In the genomic region with DNA sequence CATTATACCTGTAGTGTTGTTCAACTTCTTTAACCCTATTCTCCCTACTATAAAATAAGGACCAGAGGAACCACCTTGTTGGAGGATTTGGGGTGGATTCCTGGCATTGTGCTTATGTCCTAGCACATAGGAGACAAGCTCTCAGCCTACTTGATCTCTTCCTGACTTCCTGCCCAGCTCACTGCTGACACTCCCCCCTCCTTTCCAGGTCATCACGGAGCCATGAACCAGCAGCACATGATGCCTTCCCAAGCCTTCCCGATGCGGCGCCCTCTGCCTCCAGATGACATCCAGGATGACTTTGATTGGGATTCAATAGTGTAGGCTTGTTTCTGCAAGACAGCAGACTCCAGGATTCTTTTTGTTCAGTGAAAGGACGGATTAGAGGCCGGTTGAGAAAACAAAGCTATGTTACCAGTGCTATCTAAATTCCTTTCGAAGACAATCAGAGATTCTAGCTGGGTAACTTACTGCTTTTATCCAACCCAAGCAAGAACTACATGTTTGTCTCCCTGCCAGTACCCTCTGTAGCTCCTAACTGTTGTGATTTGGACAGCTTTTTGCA, we compare ENCODE assay signal across 32 mouse cellular contexts. TPM values are rescaled to one million over a fixed set of nuclear protein-coding genes. Genes with fewer than 3 reads are reported as not detected.
DNase-seq lines count a peak whose midpoint lies in the region; ATAC-seq lines count a peak whose summit lies in the region.
"Had no signal": no experiment of that assay in that cellular context is flagged by ENCODE, and none has a peak within 500 bp of the region (broad histone marks: within the 10 kb centered on the region; RNA-seq: fewer than 3 reads in every experiment).

No protein-coding gene starts in this region.

- no peak overlapping the region for H3K4me3 ChIP-seq in forebrain, embryonic 16.5 days (replicated peaks; ENCODE audit: low read length)
- H3K4me3 ChIP-seq in forebrain, embryonic 12.5 days (replicated peaks), result no peak overlapping the region
- H3K4me3 ChIP-seq in heart, embryonic 16.5 days (ENCODE audit: low read length), result no peak overlapping the region
- H3K4me3 ChIP-seq: embryonic facial prominence, embryonic 10.5 days; liver, embryonic 13.5 days had no signal

- intact Hi-C loops in heart, postnatal 25 days (cut with DNase I), result loop anchor here (10.0 kb wide), 2 partner anchors 91 to 381 kb away; a partner anchor contains a TSS

- H3K36me3 ChIP-seq in forebrain, embryonic 16.5 days (ENCODE audit: control insufficient read depth, insufficient read depth), result peaks cover 9% of the 10 kb centered on the region
- H3K36me3 ChIP-seq in forebrain, embryonic 12.5 days (replicated peaks), result peaks cover 46% of the 10 kb centered on the region
- H3K36me3 ChIP-seq in heart, embryonic 16.5 days (ENCODE audit: control insufficient read depth, insufficient read depth), result peaks cover 27% of the 10 kb centered on the region

- H3K9me3 ChIP-seq in forebrain, embryonic 16.5 days (ENCODE audit: control insufficient read depth, low read length), result no peaks in the 10 kb centered on the region
- H3K9me3 ChIP-seq in forebrain, embryonic 12.5 days, result no peaks in the 10 kb centered on the region
- H3K9me3 ChIP-seq in heart, embryonic 16.5 days (replicated peaks; ENCODE audit: control insufficient read depth, low read length), result no peaks in the 10 kb centered on the region
- H3K9me3 ChIP-seq: embryonic facial prominence, embryonic 10.5 days; liver, embryonic 13.5 days had no signal

- H3K4me1 ChIP-seq in forebrain, embryonic 16.5 days (replicated peaks; ENCODE audit: control insufficient read depth, insufficient read depth, low read length), result peaks cover 7% of the 10 kb centered on the region
- H3K4me1 ChIP-seq in forebrain, embryonic 12.5 days, result peaks cover 16% of the 10 kb centered on the region
- peaks cover 20% of the 10 kb centered on the region for H3K4me1 ChIP-seq in heart, embryonic 16.5 days (ENCODE audit: control insufficient read depth, insufficient read depth, low read length)

- no peak for ATAC-seq in forebrain, embryonic 16.5 days
- no peak for ATAC-seq in forebrain, embryonic 12.5 days (ENCODE audit: low FRiP score)
- ATAC-seq in heart, embryonic 16.5 days (replicated peaks; ENCODE audit: extremely low read depth, insufficient read depth, low FRiP score), result no peak
- ATAC-seq: CD4-positive, CD25-positive, alpha-beta regulatory T cell, adult 4 months; hindbrain, postnatal 0 days; intestine, embryonic 16.5 days had no signal

- 29% methylated on average over 7 of the region's 7 CpGs for WGBS in forebrain, embryonic 16.5 days
- WGBS in forebrain, embryonic 12.5 days, result 33% methylated on average over 7 of the region's 7 CpGs
- WGBS in heart, embryonic 16.5 days, result 46% methylated on average over 7 of the region's 7 CpGs

- H3K27me3 ChIP-seq in forebrain, embryonic 16.5 days (replicated peaks; ENCODE audit: control insufficient read depth, insufficient read depth, low read length), result no peaks in the 10 kb centered on the region
- no peaks in the 10 kb centered on the region for H3K27me3 ChIP-seq in forebrain, embryonic 12.5 days
- no peaks in the 10 kb centered on the region for H3K27me3 ChIP-seq in heart, embryonic 16.5 days (ENCODE audit: control insufficient read depth, insufficient read depth, low read length)
- H3K27me3 ChIP-seq: liver, embryonic 13.5 days had no signal

- H3K27ac ChIP-seq in forebrain, embryonic 16.5 days (ENCODE audit: low read length), result no peak overlapping the region
- no peak overlapping the region for H3K27ac ChIP-seq in forebrain, embryonic 12.5 days
- H3K27ac ChIP-seq in heart, embryonic 16.5 days (ENCODE audit: low read length), result peak overlapping the region; percentile 58
- H3K27ac ChIP-seq: embryonic facial prominence, embryonic 10.5 days; hindbrain, postnatal 0 days; liver, embryonic 13.5 days had no signal

- no peak for DNase-seq in heart, postnatal 25 days (ENCODE audit: low spot score)
- DNase-seq in Muller cell, postnatal 12 days (ENCODE audit: inconsistent ontology term), result peak; percentile 94
- peak; percentile 10 for DNase-seq in fibroblast of lung, adult 2 months (ENCODE audit: low read depth)
- DNase-seq in gastrocnemius, postnatal 25 days, result no peak
- DNase-seq: adrenal gland, adult 2 months; cerebellum, adult 11-12 months; cerebellum, postnatal 10 days; gastrocnemius, postnatal 10 days; heart, adult 18-20 months; kidney, postnatal 36 days; layer of hippocampus, adult 9-11 months; liver, embryonic 13.5 days; lung, embryonic 14.5 days; right cerebral cortex, postnatal 25 days; spleen, adult 18-20 months; thymus, postnatal 14 days had no signal

- H3K4me2 ChIP-seq in forebrain, embryonic 16.5 days (ENCODE audit: low read length), result no peak overlapping the region
- H3K4me2 ChIP-seq in forebrain, embryonic 12.5 days, result no peak overlapping the region
- no peak overlapping the region for H3K4me2 ChIP-seq in heart, embryonic 16.5 days (ENCODE audit: low read depth, low read length)
- H3K4me2 ChIP-seq: liver, embryonic 13.5 days; lung, embryonic 14.5 days had no signal

- H3K9ac ChIP-seq in forebrain, embryonic 16.5 days (replicated peaks; ENCODE audit: low read depth, low read length), result 0 out of 2 replicates have a peak overlapping the region, but pooled peaks have one; percentile 15
- H3K9ac ChIP-seq in forebrain, embryonic 12.5 days, result no peak overlapping the region
- 0 out of 2 replicates have a peak overlapping the region, but pooled peaks have one; percentile 12 for H3K9ac ChIP-seq in heart, embryonic 16.5 days (ENCODE audit: low read length)
- H3K9ac ChIP-seq: liver, embryonic 13.5 days; lung, embryonic 14.5 days had no signal

RNA-seq across cellular contexts. Expression of a gene that starts 11.3 kb away (rescaled TPM):
- not detected in 2 replicates for polyA plus RNA-seq in forebrain, embryonic 16.5 days (2015; fragmentation: Nextera tagmentation; extraction: Ambion mirVana)
- polyA plus RNA-seq in forebrain, embryonic 12.5 days (2016; fragmentation: Nextera tagmentation; extraction: Ambion mirVana), result not detected in 2 replicates
- 1.5 TPM in 1 of 2 replicates, not detected in the other for polyA plus RNA-seq in heart, embryonic 16.5 days (2015; fragmentation: Nextera tagmentation; extraction: Ambion mirVana)
- not detected for total RNA-seq in heart, postnatal 25 days (2021)
- total RNA-seq in gastrocnemius, postnatal 25 days (2021), result not detected
- total RNA-seq: adrenal gland, adult 2 months; gastrocnemius, postnatal 10 days; heart, adult 18-20 months; hindbrain, postnatal 0 days; left cerebral cortex, adult 18-20 months; left cerebral cortex, postnatal 36 days; megakaryocyte, adult 5-6 weeks; monocyte, adult 5-6 weeks; neutrophil, adult 5-6 weeks had no signal
- polyA plus RNA-seq: adrenal gland, adult 2 months; CD4-positive, CD25-positive, alpha-beta regulatory T cell, adult 4 months; cortical plate, adult 2 months; embryonic facial prominence, embryonic 10.5 days; forebrain, embryonic 11.5 days; hindbrain, embryonic 11.5 days; hindbrain, postnatal 0 days; limb, embryonic 14.5 days; liver, embryonic 13.5 days had no signal

RNA-seq across cellular contexts. Expression of a gene that starts 32.6 kb away (rescaled TPM):
- polyA plus RNA-seq in forebrain, embryonic 16.5 days (2015; fragmentation: Nextera tagmentation; extraction: Ambion mirVana), result not detected in 2 replicates
- polyA plus RNA-seq in forebrain, embryonic 12.5 days (2016; fragmentation: Nextera tagmentation; extraction: Ambion mirVana), result not detected in 2 replicates
- 2.4 TPM in 1 of 2 replicates, not detected in the other for polyA plus RNA-seq in heart, embryonic 16.5 days (2015; fragmentation: Nextera tagmentation; extraction: Ambion mirVana)
- not detected for total RNA-seq in heart, postnatal 25 days (2021)
- not detected for total RNA-seq in gastrocnemius, postnatal 25 days (2021)
- total RNA-seq: adrenal gland, adult 2 months; gastrocnemius, postnatal 10 days; hindbrain, postnatal 0 days; left cerebral cortex, adult 18-20 months; left cerebral cortex, postnatal 36 days; megakaryocyte, adult 5-6 weeks; monocyte, adult 5-6 weeks; neutrophil, adult 5-6 weeks had no signal
- polyA plus RNA-seq: adrenal gland, adult 2 months; CD4-positive, CD25-positive, alpha-beta regulatory T cell, adult 4 months; cortical plate, adult 2 months; embryonic facial prominence, embryonic 10.5 days; forebrain, embryonic 11.5 days; hindbrain, embryonic 11.5 days; hindbrain, postnatal 0 days; limb, embryonic 14.5 days; liver, embryonic 13.5 days; lung, embryonic 14.5 days had no signal

Comparison
In these comparisons a context has a peak if more than half of its experiments do, and no peak if none do; other contexts are left out.
1. DNase-seq: peak in Muller cell, postnatal 12 days (single experiment) and fibroblast of lung, adult 2 months (single experiment); none in heart, postnatal 25 days (single experiment) and gastrocnemius, postnatal 25 days (single experiment).